Comparison of ENCODE assay signal across 8 mouse cellular contexts in the genomic region with DNA sequence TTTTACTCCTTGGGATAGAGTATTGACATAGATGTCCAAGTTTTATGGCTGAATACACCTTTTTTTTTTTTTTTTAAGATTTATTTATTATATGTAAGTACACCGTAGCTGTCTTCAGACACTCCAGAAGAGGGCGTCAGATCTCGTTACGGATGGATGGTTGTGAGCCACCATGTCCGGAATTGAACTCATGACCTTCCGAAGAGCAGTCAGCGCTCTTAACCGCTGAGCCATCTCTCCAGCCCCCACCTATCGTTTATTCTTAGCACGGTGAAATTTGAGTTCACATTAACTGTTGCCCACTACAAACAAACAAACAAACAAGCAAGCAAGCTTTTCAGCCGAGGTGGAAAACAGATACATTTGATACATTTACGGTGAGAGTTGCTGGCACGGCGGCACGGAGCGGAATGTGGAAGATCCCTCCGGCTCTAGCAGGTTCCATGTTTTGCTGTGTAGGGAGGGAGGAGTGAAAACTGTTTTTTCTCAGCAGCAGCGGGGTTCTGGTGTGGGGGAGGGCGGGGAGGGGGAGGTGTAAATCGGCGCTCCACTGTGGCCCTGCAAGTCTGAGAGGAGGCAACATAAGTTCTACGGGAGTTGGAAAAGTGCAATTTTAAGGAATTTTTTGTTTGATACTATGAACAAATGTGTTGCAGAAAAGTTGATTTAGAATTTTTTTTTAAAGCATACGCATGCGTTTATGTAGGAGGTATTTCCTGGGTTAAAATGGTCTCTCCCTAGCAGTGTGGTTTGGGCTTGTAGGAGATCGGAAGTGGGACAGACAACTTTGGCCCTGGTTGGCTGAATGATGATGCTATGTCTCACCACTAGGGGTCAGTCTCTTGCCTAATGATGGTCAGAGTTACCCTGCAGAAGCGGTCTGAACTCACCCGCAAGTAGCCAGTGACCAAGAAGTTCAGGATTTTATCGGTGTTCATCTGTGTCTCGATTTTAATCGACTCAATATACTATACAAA. TPM values are rescaled to one million over a fixed set of nuclear protein-coding genes. Genes with fewer than 3 reads are reported as not detected.
DNase-seq lines count a peak whose midpoint lies in the region; ATAC-seq lines count a peak whose summit lies in the region.

No protein-coding gene starts in this region.

- no peaks in the 10 kb centered on the region for H3K27me3 ChIP-seq in hindbrain, embryonic 14.5 days (ENCODE audit: control insufficient read depth, insufficient read depth, low read length)

- peak; percentile 82 for ATAC-seq in hindbrain, embryonic 14.5 days (ENCODE audit: low FRiP score)

- 6% methylated on average over 30 of the region's 30 CpGs for WGBS in hindbrain, embryonic 14.5 days

- no peak overlapping the region for H3K27ac ChIP-seq in hindbrain, embryonic 14.5 days

- peak overlapping the region; percentile 40 for H3K4me2 ChIP-seq in hindbrain, embryonic 14.5 days (replicated peaks)

- peak overlapping the region; percentile 20 for H3K4me3 ChIP-seq in hindbrain, embryonic 14.5 days (replicated peaks; ENCODE audit: low read length)

- peak; percentile 75 for DNase-seq in WW6 (ENCODE audit: low read depth, low spot score)
- DNase-seq in cerebellum, postnatal 25 days = peak; percentile 58 to 76
- DNase-seq in frontal cortex, postnatal 25 days (ENCODE audit: low spot score in 2 of 2) = peak; percentile 19 to 66
- peak; percentile 87 for DNase-seq in hindbrain, embryonic 14.5 days (ENCODE audit: low spot score)
- peak; percentile 53 to 67 for DNase-seq in layer of hippocampus, postnatal 36 days
- DNase-seq in lung, postnatal 36 days = peak; percentile 95
- peak; percentile 95 for DNase-seq in retina, postnatal 1 day
- peak; percentile 54 for DNase-seq in urinary bladder, postnatal 25 days (ENCODE audit: low spot score)

- H3K36me3 ChIP-seq in hindbrain, embryonic 14.5 days (replicated peaks; ENCODE audit: control insufficient read depth, insufficient read depth) = no peaks in the 10 kb centered on the region

- no peak overlapping the region for H3K9ac ChIP-seq in hindbrain, embryonic 14.5 days

- H3K4me1 ChIP-seq in hindbrain, embryonic 14.5 days (replicated peaks; ENCODE audit: control insufficient read depth, insufficient read depth, low read length) = no peaks in the 10 kb centered on the region

- H3K9me3 ChIP-seq in hindbrain, embryonic 14.5 days (ENCODE audit: control insufficient read depth, low read length) = no peaks in the 10 kb centered on the region

RNA-seq across cellular contexts. Expression of gene Skil, which starts 37.9 kb away (rescaled TPM):
- polyA plus RNA-seq in hindbrain, embryonic 14.5 days (2014; fragmentation: Nextera tagmentation; extraction: Ambion mirVana) = 34.4 and 36.5 TPM in 2 replicates
- 10 to 100 TPM; 74.5 to 74.6 TPM for total RNA-seq in layer of hippocampus, postnatal 36 days (2021)

Comparison
In these comparisons a context has a peak if more than half of its experiments do, and no peak if none do; other contexts are left out.
1. DNase-seq: peak in every context shown above with its lines; median percentile 95 in lung, postnatal 36 days; 95 in retina, postnatal 1 day; 87 in hindbrain, embryonic 14.5 days; 75 in WW6; 67 in cerebellum, postnatal 25 days; 60 in layer of hippocampus, postnatal 36 days; 54 in urinary bladder, postnatal 25 days; 42 in frontal cortex, postnatal 25 days.